Mouse (Mus musculus): ENCODE measurements at regions not wholly inside any gene's neighbourhood (a gene's known extent, or its start where the extent isn't known, plus 50 kb on each side); places are given as distances from the start of the nearest gene placed in this dataset.

DNA sequence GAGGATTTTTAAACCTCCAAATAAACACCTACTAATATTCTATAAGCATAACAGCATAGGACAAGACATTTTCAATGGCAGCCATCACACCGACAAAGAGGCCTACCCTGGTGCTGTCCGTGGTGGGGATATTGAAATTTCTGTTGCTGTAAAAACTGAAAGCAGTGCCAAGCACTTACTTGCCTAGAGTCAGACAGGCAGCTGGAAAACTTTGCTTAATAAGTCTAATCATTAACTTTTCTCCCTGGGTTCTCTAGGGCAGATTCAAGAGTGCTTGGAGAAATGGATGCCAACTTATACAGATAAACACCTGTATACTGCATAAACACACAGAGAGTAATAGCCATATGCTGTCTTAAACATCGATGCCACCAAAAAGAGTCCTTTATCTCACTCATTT is 192.3 kb upstream of the Ddx18 start:
- TF ChIP-seq CTCF (IDR thresholded peaks at IDR 0.05; ENCODE audit: low read depth) (no peak), EP300 (IDR thresholded peaks at IDR 0.05; ENCODE audit: low read depth) (no peak)
- 72% methylated on average over 3 of the region's 3 CpGs for WGBS
- Histone ChIP-seq H3K4me2 (ENCODE audit: low read depth, low read length) (no peak overlapping the region), H3K9me3 (replicated peaks; ENCODE audit: control insufficient read depth, low read length) (0 out of 2 replicates have a peak, but pooled peaks cover 3% of the 10 kb centered on the region), H3K27ac (ENCODE audit: low read depth) (no peak overlapping the region), H3K4me3 (ENCODE audit: low read depth, low read length) (no peak overlapping the region), H3K27me3 (ENCODE audit: control insufficient read depth, insufficient read depth, low read length) (no peaks in the 10 kb centered on the region), H3K36me3 (replicated peaks; ENCODE audit: control insufficient read depth, insufficient read depth, low read length) (no peaks in the 10 kb centered on the region), H3K9ac (replicated peaks; ENCODE audit: low read depth, low read length) (no peak overlapping the region), H3K4me1 (ENCODE audit: control insufficient read depth, insufficient read depth) (no peaks in the 10 kb centered on the region)
- ATAC-seq (ENCODE audit: insufficient read depth, low read depth) (no peak), DNase-seq (ENCODE audit: low spot score) (no peak)

DNA sequence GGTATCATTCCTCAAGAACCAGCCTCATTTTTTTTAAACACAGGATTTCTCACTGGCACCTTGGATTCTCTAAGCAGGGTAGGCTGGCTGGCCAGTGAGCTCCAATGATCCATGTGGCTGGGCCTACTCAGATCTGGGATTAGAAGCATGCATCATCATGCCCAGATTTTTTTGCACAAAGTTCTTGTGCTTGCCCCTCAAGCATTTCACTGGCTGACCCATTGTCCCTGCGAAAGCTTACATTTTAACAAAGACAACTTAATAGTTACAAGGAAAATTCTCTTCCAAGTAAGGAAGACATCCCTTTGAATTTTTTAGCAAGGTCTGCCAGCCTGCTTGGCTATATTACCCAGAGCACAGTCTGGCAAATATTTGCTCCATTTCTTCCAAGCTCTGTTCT is 177.4 kb upstream of the Ddx18 start:
- H3K4me1 ChIP-seq (ENCODE audit: control insufficient read depth, insufficient read depth): no peaks in the 10 kb centered on the region
- H3K27ac ChIP-seq (ENCODE audit: low read depth): no peak overlapping the region
- no peak for ATAC-seq (ENCODE audit: insufficient read depth, low read depth)
- WGBS: 69% methylated on average over 1 of the region's 1 CpGs
- no peaks in the 10 kb centered on the region for H3K36me3 ChIP-seq (replicated peaks; ENCODE audit: control insufficient read depth, insufficient read depth, low read length)
- no peaks in the 10 kb centered on the region for H3K27me3 ChIP-seq (ENCODE audit: control insufficient read depth, insufficient read depth, low read length)
- no peak overlapping the region for H3K4me2 ChIP-seq (ENCODE audit: low read depth, low read length)
- H3K9me3 ChIP-seq (replicated peaks; ENCODE audit: control insufficient read depth, low read length): no peaks in the 10 kb centered on the region
- no peak overlapping the region for H3K9ac ChIP-seq (replicated peaks; ENCODE audit: low read depth, low read length)
- no peak for TF ChIP-seq EP300 (IDR thresholded peaks at IDR 0.05; ENCODE audit: low read depth)
- TF ChIP-seq CTCF (IDR thresholded peaks at IDR 0.05; ENCODE audit: low read depth): no peak
- no peak overlapping the region for H3K4me3 ChIP-seq (ENCODE audit: low read depth, low read length)
- no peak for DNase-seq (ENCODE audit: low spot score)

DNA sequence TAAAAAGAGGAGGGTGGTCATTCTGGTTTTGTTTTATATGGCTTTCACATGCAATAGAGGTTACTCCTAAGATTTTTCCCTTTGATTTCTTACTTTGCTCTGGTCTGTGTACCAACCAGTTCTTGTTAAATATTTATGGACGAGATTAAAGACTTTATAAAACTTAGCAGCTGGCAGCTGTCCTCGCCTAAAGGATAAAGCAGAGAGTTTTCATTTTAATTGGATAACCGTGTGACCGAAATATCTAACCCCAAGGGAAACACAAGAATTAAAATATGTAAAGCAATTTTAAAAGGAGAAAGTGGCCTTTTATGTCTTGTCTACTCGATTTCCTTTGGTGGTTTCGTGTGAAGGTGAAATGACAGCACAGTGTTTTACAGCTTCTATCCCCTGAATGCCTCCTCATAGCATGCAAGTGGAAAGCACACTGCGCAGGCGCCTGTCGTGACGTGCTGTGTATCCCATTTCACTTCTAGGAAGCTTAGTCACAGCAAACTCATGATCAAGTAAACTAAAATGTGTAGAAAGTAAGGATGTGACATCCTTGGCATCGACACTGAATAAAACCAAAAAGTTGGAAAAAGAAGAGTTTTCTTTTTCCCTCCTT is 167.4 kb upstream of the Ddx18 start:
- no peaks in the 10 kb centered on the region for H3K4me1 ChIP-seq (ENCODE audit: control insufficient read depth, insufficient read depth)
- DNase-seq (ENCODE audit: low spot score): no peak
- H3K9ac ChIP-seq (replicated peaks; ENCODE audit: low read depth, low read length): no peak overlapping the region
- H3K36me3 ChIP-seq (replicated peaks; ENCODE audit: control insufficient read depth, insufficient read depth, low read length): no peaks in the 10 kb centered on the region
- H3K27ac ChIP-seq (ENCODE audit: low read depth): no peak overlapping the region
- no peak for TF ChIP-seq EP300 (IDR thresholded peaks at IDR 0.05; ENCODE audit: low read depth)
- no peak for TF ChIP-seq CTCF (IDR thresholded peaks at IDR 0.05; ENCODE audit: low read depth)
- no peak overlapping the region for H3K4me2 ChIP-seq (ENCODE audit: low read depth, low read length)
- H3K4me3 ChIP-seq (ENCODE audit: low read depth, low read length): no peak overlapping the region
- WGBS: 69% methylated on average over 11 of the region's 11 CpGs
- H3K9me3 ChIP-seq (replicated peaks; ENCODE audit: control insufficient read depth, low read length): no peaks in the 10 kb centered on the region
- H3K27me3 ChIP-seq (ENCODE audit: control insufficient read depth, insufficient read depth, low read length): no peaks in the 10 kb centered on the region
- ATAC-seq (ENCODE audit: insufficient read depth, low read depth): no peak

DNA sequence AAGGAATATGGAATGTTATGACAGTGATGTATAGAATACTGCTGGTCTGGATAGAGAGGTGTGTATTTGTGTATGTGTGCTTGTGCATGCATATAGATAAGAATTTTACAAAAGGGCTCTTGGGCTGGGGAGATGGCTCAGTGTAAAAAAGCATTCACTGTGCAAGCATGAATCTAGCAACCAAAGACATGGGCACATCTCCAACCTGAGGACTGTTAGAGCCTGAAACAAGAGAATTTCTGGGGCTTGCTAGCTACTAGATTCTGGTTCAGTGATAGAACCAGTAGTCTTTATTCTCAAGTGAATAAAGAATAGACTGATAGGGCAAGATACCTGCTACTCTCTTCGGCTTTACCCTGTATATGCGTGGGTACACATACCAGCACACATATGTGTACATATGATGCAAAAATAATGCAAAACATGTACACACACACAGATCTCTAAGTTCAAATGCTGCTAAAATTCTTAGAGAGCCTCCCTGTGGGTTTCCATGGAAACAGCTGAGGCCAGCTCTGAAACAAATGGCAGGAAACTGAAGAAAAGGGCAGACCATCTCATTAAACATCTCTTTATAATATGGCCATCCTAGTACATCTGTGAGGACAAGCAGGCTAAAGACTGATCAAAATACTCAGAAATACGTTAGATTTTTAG is 166.8 kb upstream of the Ddx18 start:
- no peak overlapping the region for H3K9ac ChIP-seq (replicated peaks; ENCODE audit: low read depth, low read length)
- no peak overlapping the region for H3K4me3 ChIP-seq (ENCODE audit: low read depth, low read length)
- no peaks in the 10 kb centered on the region for H3K4me1 ChIP-seq (ENCODE audit: control insufficient read depth, insufficient read depth)
- H3K9me3 ChIP-seq (replicated peaks; ENCODE audit: control insufficient read depth, low read length): no peaks in the 10 kb centered on the region
- ATAC-seq (ENCODE audit: insufficient read depth, low read depth) (no peak), DNase-seq (ENCODE audit: low spot score) (no peak)
- no peak for TF ChIP-seq CTCF (IDR thresholded peaks at IDR 0.05; ENCODE audit: low read depth)
- no peak for TF ChIP-seq EP300 (IDR thresholded peaks at IDR 0.05; ENCODE audit: low read depth)
- H3K27me3 ChIP-seq (ENCODE audit: control insufficient read depth, insufficient read depth, low read length): no peaks in the 10 kb centered on the region
- 63% methylated on average over 3 of the region's 3 CpGs for WGBS
- H3K27ac ChIP-seq (ENCODE audit: low read depth): no peak overlapping the region
- H3K36me3 ChIP-seq (replicated peaks; ENCODE audit: control insufficient read depth, insufficient read depth, low read length): no peaks in the 10 kb centered on the region
- H3K4me2 ChIP-seq (ENCODE audit: low read depth, low read length): no peak overlapping the region

DNA sequence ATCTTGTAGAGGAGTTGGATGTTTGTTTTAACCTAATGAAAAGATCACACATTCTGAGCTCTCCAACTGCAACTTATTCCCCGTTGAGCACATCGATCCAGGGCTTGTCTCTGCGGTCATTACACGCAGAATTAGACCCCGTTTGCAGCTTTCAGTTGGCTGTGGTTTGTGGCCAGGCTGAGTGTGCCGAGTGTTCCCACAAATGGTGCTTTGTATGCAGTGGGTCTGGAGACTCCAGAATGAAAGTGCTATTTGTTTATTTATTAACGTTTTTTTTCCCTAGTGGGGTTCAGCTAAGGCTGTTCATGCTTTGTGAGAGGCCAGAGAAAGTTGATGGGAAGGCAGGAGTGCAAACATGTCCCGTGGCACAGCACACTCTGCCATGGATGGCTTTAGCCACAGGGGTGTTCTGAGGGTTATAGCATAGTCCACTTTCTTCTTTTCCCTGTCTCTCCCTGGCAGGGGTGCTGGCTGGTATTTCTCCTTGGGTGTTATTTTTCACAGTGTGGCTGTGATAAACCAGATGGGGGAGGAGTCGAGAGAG is 141.6 kb upstream of the Ddx18 start:
- DNase-seq (ENCODE audit: low spot score): no peak
- Histone ChIP-seq H3K27me3 (ENCODE audit: control insufficient read depth, insufficient read depth, low read length) (no peaks in the 10 kb centered on the region), H3K9ac (replicated peaks; ENCODE audit: low read depth, low read length) (no peak overlapping the region), H3K4me1 (ENCODE audit: control insufficient read depth, insufficient read depth) (no peaks in the 10 kb centered on the region), H3K4me3 (ENCODE audit: low read depth, low read length) (no peak overlapping the region), H3K4me2 (ENCODE audit: low read depth, low read length) (no peak overlapping the region), H3K27ac (ENCODE audit: low read depth) (no peak overlapping the region), H3K36me3 (replicated peaks; ENCODE audit: control insufficient read depth, insufficient read depth, low read length) (no peaks in the 10 kb centered on the region), H3K9me3 (replicated peaks; ENCODE audit: control insufficient read depth, low read length) (0 out of 2 replicates have a peak, but pooled peaks cover 3% of the 10 kb centered on the region)
- no peak for ATAC-seq (ENCODE audit: insufficient read depth, low read depth)
- WGBS: 74% methylated on average over 9 of the region's 9 CpGs
- no peak for TF ChIP-seq CTCF (IDR thresholded peaks at IDR 0.05; ENCODE audit: low read depth)
- TF ChIP-seq EP300 (IDR thresholded peaks at IDR 0.05; ENCODE audit: low read depth): no peak
